Mouse (Mus musculus): Measurements from ENCODE around the gene Fbxl21. TPM values are rescaled to one million over a fixed set of nuclear protein-coding genes. Genes with fewer than 3 reads are reported as not detected.

The Fbxl21 gene
- polyA plus RNA-seq, 1 experiment from 2014 or later, result 1.6 TPM

GRCm38 (mm10) chr13:56555957-56556356, 33.7 kb downstream of the Fbxl21 start:
- 4% methylated on average over 1 of the region's 1 CpGs for WGBS
- no peak for ATAC-seq (ENCODE audit: low read depth)
- DNase-seq (ENCODE audit: low spot score), result peak; percentile 80
- H3K36me3 ChIP-seq (ENCODE audit: control insufficient read depth, insufficient read depth, low read length), result no peaks in the 10 kb centered on the region
- H3K4me3 ChIP-seq (ENCODE audit: low read depth, low read length), result no peak overlapping the region
- H3K4me1 ChIP-seq (ENCODE audit: control insufficient read depth, insufficient read depth, low read length), result no peaks in the 10 kb centered on the region
- H3K9me3 ChIP-seq (ENCODE audit: control insufficient read depth, low read length), result no peaks in the 10 kb centered on the region
- H3K27ac ChIP-seq (replicated peaks; ENCODE audit: low read depth, low read length), result no peak overlapping the region
- no peak overlapping the region for H3K9ac ChIP-seq (ENCODE audit: low read depth, low read length)
- no peaks in the 10 kb centered on the region for H3K27me3 ChIP-seq (replicated peaks; ENCODE audit: control insufficient read depth, insufficient read depth, low read length)
- H3K4me2 ChIP-seq (ENCODE audit: low read depth, low read length), result no peak overlapping the region

DNA sequence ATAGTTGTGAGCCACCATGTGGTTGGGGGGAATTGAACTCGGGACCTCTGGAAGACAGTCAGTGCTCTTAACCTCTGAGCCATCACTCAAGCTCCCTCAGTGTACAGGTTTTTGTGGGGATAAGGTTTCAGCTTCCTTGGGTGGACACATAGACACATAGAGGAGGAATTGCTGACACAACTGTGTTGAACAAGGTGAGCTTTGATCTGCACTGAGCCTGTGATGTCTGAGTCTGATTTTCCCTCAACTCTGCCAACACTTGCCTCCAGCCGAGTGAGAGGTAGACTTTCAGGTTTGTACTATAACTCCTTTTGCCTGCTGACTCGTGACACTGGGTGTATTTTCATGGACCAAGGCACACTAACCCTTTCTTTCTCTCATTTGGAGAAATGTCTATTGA, 34.4 kb downstream of the Fbxl21 start:
- H3K36me3 ChIP-seq (ENCODE audit: control insufficient read depth, insufficient read depth, low read length), result no peaks in the 10 kb centered on the region
- H3K9ac ChIP-seq (ENCODE audit: low read depth, low read length), result no peak overlapping the region
- ATAC-seq (ENCODE audit: low read depth) (no peak), DNase-seq (ENCODE audit: low spot score) (no peak)
- no peaks in the 10 kb centered on the region for H3K27me3 ChIP-seq (replicated peaks; ENCODE audit: control insufficient read depth, insufficient read depth, low read length)
- no peaks in the 10 kb centered on the region for H3K9me3 ChIP-seq (ENCODE audit: control insufficient read depth, low read length)
- no peaks in the 10 kb centered on the region for H3K4me1 ChIP-seq (ENCODE audit: control insufficient read depth, insufficient read depth, low read length)
- no peak overlapping the region for H3K4me2 ChIP-seq (ENCODE audit: low read depth, low read length)
- H3K4me3 ChIP-seq (ENCODE audit: low read depth, low read length), result no peak overlapping the region
- WGBS, result 46% methylated on average over 3 of the region's 3 CpGs
- no peak overlapping the region for H3K27ac ChIP-seq (replicated peaks; ENCODE audit: low read depth, low read length)

- Histone ChIP-seq H3K9ac (ENCODE audit: low read depth, low read length) (no peak overlapping the region), H3K4me3 (ENCODE audit: low read depth, low read length) (no peak overlapping the region), H3K4me1 (ENCODE audit: control insufficient read depth, insufficient read depth, low read length) (no peaks in the 10 kb centered on the region), H3K27ac (replicated peaks; ENCODE audit: low read depth, low read length) (no peak overlapping the region), H3K27me3 (replicated peaks; ENCODE audit: control insufficient read depth, insufficient read depth, low read length) (no peaks in the 10 kb centered on the region), H3K4me2 (ENCODE audit: low read depth, low read length) (no peak overlapping the region), H3K36me3 (ENCODE audit: control insufficient read depth, insufficient read depth, low read length) (no peaks in the 10 kb centered on the region), H3K9me3 (ENCODE audit: control insufficient read depth, low read length) (no peaks in the 10 kb centered on the region)
- 49% methylated on average over 3 of the region's 3 CpGs for WGBS
- DNase-seq (ENCODE audit: low spot score) (no peak), ATAC-seq (ENCODE audit: low read depth) (no peak)
These were observed 36.5 kb downstream of the Fbxl21 start for GRCm38 (mm10) chr13:56558811-56559210.

GRCm38 (mm10) chr13:56559841-56560370, 37.6 kb downstream of the Fbxl21 start:
- 81% methylated on average over 6 of the region's 6 CpGs for WGBS
- ATAC-seq (ENCODE audit: low read depth) (no peak), DNase-seq (ENCODE audit: low spot score) (no peak)
- no peak overlapping the region for H3K9ac ChIP-seq (ENCODE audit: low read depth, low read length)
- no peaks in the 10 kb centered on the region for H3K9me3 ChIP-seq (ENCODE audit: control insufficient read depth, low read length)
- no peaks in the 10 kb centered on the region for H3K4me1 ChIP-seq (ENCODE audit: control insufficient read depth, insufficient read depth, low read length)
- no peaks in the 10 kb centered on the region for H3K36me3 ChIP-seq (ENCODE audit: control insufficient read depth, insufficient read depth, low read length)
- H3K27me3 ChIP-seq (replicated peaks; ENCODE audit: control insufficient read depth, insufficient read depth, low read length), result no peaks in the 10 kb centered on the region
- H3K4me3 ChIP-seq (ENCODE audit: low read depth, low read length), result no peak overlapping the region
- H3K27ac ChIP-seq (replicated peaks; ENCODE audit: low read depth, low read length), result no peak overlapping the region
- H3K4me2 ChIP-seq (ENCODE audit: low read depth, low read length), result no peak overlapping the region

GRCm38 (mm10) chr13:56561129-56561528, 38.9 kb downstream of the Fbxl21 start:
- Histone ChIP-seq H3K9ac (ENCODE audit: low read depth, low read length) (no peak overlapping the region), H3K9me3 (ENCODE audit: control insufficient read depth, low read length) (no peaks in the 10 kb centered on the region), H3K4me1 (ENCODE audit: control insufficient read depth, insufficient read depth, low read length) (no peaks in the 10 kb centered on the region), H3K36me3 (ENCODE audit: control insufficient read depth, insufficient read depth, low read length) (no peaks in the 10 kb centered on the region), H3K4me2 (ENCODE audit: low read depth, low read length) (no peak overlapping the region), H3K27me3 (replicated peaks; ENCODE audit: control insufficient read depth, insufficient read depth, low read length) (no peaks in the 10 kb centered on the region), H3K4me3 (ENCODE audit: low read depth, low read length) (no peak overlapping the region), H3K27ac (replicated peaks; ENCODE audit: low read depth, low read length) (no peak overlapping the region)
- WGBS, result 47% methylated on average over 8 of the region's 8 CpGs
- ATAC-seq (ENCODE audit: low read depth), result no peak
- no peak for DNase-seq (ENCODE audit: low spot score)

DNA sequence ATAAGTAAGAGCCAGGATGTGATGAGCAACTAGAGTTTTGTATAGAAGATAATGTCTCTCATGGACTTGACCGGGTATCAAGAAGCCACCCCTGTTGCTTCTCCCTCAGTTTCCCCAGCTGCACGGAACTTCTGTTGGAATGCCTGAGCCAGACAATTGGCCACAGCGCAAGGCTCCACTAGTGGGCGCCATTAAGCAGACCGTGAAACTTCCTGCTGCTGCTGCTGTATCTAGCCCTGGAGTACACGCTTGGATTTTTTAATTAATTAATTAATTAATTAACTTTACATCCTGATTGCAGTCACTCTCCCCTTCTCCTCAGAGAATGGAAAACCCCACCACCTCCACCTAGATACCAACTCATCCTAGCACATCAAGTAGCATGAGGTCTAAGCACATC, 40.8 kb downstream of the Fbxl21 start:
- DNase-seq (ENCODE audit: low spot score), result no peak
- Histone ChIP-seq H3K36me3 (ENCODE audit: control insufficient read depth, insufficient read depth, low read length) (no peaks in the 10 kb centered on the region), H3K9ac (ENCODE audit: low read depth, low read length) (no peak overlapping the region), H3K27ac (replicated peaks; ENCODE audit: low read depth, low read length) (no peak overlapping the region), H3K9me3 (ENCODE audit: control insufficient read depth, low read length) (no peaks in the 10 kb centered on the region), H3K4me1 (ENCODE audit: control insufficient read depth, insufficient read depth, low read length) (no peaks in the 10 kb centered on the region), H3K27me3 (replicated peaks; ENCODE audit: control insufficient read depth, insufficient read depth, low read length) (no peaks in the 10 kb centered on the region), H3K4me2 (ENCODE audit: low read depth, low read length) (no peak overlapping the region), H3K4me3 (ENCODE audit: low read depth, low read length) (no peak overlapping the region)
- ATAC-seq (ENCODE audit: low read depth), result no peak
- 38% methylated on average over 6 of the region's 6 CpGs for WGBS

- peak; percentile 59 for DNase-seq (ENCODE audit: low spot score)
- H3K27ac ChIP-seq (replicated peaks; ENCODE audit: low read depth, low read length), result peak overlapping the region; percentile 48
- H3K36me3 ChIP-seq (ENCODE audit: control insufficient read depth, insufficient read depth, low read length), result no peaks in the 10 kb centered on the region
- H3K4me2 ChIP-seq (ENCODE audit: low read depth, low read length), result no peak overlapping the region
- no peak overlapping the region for H3K4me3 ChIP-seq (ENCODE audit: low read depth, low read length)
- no peaks in the 10 kb centered on the region for H3K27me3 ChIP-seq (replicated peaks; ENCODE audit: control insufficient read depth, insufficient read depth, low read length)
- no peaks in the 10 kb centered on the region for H3K4me1 ChIP-seq (ENCODE audit: control insufficient read depth, insufficient read depth, low read length)
- WGBS, result 54% methylated on average over 10 of the region's 10 CpGs
- ATAC-seq (ENCODE audit: low read depth), result no peak
- H3K9ac ChIP-seq (ENCODE audit: low read depth, low read length), result no peak overlapping the region
- no peaks in the 10 kb centered on the region for H3K9me3 ChIP-seq (ENCODE audit: control insufficient read depth, low read length)
These were observed 44.1 kb downstream of the Fbxl21 start for GRCm38 (mm10) chr13:56566336-56566735.

DNA sequence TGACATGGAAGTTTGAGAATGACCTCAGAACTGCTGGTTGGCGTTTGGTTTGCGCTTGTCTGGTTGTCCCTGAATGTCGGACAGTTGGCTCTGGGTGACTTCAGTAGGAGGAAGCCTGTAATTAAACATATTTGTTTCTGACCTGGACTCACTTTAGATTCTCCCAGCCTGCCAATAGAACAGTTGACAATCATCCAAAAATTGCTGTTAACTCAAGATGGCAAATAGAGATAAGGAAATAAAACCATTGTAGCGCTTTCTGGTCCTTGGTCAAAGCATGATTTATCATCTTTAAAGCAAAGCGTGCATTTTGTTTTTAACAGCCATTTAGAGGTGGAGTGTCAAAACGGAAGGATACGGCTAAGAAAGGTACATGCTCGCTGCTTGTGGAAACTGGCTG, 49.4 kb downstream of the Fbxl21 start:
- Histone ChIP-seq H3K9me3 (ENCODE audit: control insufficient read depth, low read length) (no peaks in the 10 kb centered on the region), H3K27ac (replicated peaks; ENCODE audit: low read depth, low read length) (no peak overlapping the region), H3K4me1 (ENCODE audit: control insufficient read depth, insufficient read depth, low read length) (peaks cover 16% of the 10 kb centered on the region), H3K27me3 (replicated peaks; ENCODE audit: control insufficient read depth, insufficient read depth, low read length) (no peaks in the 10 kb centered on the region), H3K4me3 (ENCODE audit: low read depth, low read length) (no peak overlapping the region), H3K4me2 (ENCODE audit: low read depth, low read length) (no peak overlapping the region), H3K9ac (ENCODE audit: low read depth, low read length) (no peak overlapping the region), H3K36me3 (ENCODE audit: control insufficient read depth, insufficient read depth, low read length) (no peaks in the 10 kb centered on the region)
- ATAC-seq (ENCODE audit: low read depth) (no peak), DNase-seq (ENCODE audit: low spot score) (no peak)
- WGBS, result 78% methylated on average over 8 of the region's 8 CpGs

GRCm38 (mm10) chr13:56575074-56575473, 52.8 kb downstream of the Fbxl21 start:
- no peak for ATAC-seq (ENCODE audit: low read depth)
- Histone ChIP-seq H3K4me2 (ENCODE audit: low read depth, low read length) (no peak overlapping the region), H3K9me3 (ENCODE audit: control insufficient read depth, low read length) (no peaks in the 10 kb centered on the region), H3K36me3 (ENCODE audit: control insufficient read depth, insufficient read depth, low read length) (no peaks in the 10 kb centered on the region), H3K9ac (ENCODE audit: low read depth, low read length) (no peak overlapping the region), H3K27ac (replicated peaks; ENCODE audit: low read depth, low read length) (0 out of 2 replicates have a peak overlapping the region, but pooled peaks have one; percentile 79), H3K4me3 (ENCODE audit: low read depth, low read length) (no peak overlapping the region), H3K27me3 (replicated peaks; ENCODE audit: control insufficient read depth, insufficient read depth, low read length) (no peaks in the 10 kb centered on the region), H3K4me1 (ENCODE audit: control insufficient read depth, insufficient read depth, low read length) (peaks cover 16% of the 10 kb centered on the region)
- 83% methylated on average over 3 of the region's 4 CpGs for WGBS
- no peak for DNase-seq (ENCODE audit: low spot score)
